Mouse (Mus musculus) CH12.LX (cell line): Measurements from ENCODE around the gene P2ry10b. TPM values are rescaled to one million over a fixed set of nuclear protein-coding genes. Genes with fewer than 3 reads are reported as not detected.

Experiments
- DNase-seq: peaks from one replicate; pipeline ENCODE4 v3.0.0-alpha.2; 2013; ENCODE audit errors: extremely low read depth
- H3K27ac ChIP-seq: 2 replicates; pipeline ENCODE4 v1.5.1; 2012; ENCODE audit warnings: low read depth, mild to moderate bottlenecking, control low read depth, moderate library complexity; ENCODE audit not compliant: insufficient read depth
- H3K27me3 ChIP-seq: replicated peaks from 2 replicates; pipeline ENCODE3; 2012; ENCODE audit warnings: inconsistent platforms
- H3K36me3 ChIP-seq, 2 experiments: replicated peaks in 1 of 2; 2 replicates each; pipeline versions ENCODE3 to v1.6.1; 2012; ENCODE audit warnings: inconsistent platforms in 1 of 2, low read length in 1 of 2, mild to moderate bottlenecking in 1 of 2, mixed read lengths in 1 of 2, moderate library complexity in 1 of 2; ENCODE audit not compliant: control insufficient read depth in 1 of 2, insufficient read depth in 1 of 2
- H3K4me1 ChIP-seq, 2 experiments: 2 replicates each; pipeline ENCODE4 v1.6.1; 2012; ENCODE audit warnings: inconsistent platforms in 1 of 2, moderate library complexity in 1 of 2; ENCODE audit not compliant: insufficient read depth in 2 of 2, control insufficient read depth in 1 of 2
- H3K4me2 ChIP-seq: 2 replicates; pipeline ENCODE4 v1.6.1; 2012; ENCODE audit warnings: low read depth, mild to moderate bottlenecking, control low read depth; ENCODE audit not compliant: poor library complexity, insufficient read depth, severe bottlenecking
- H3K4me3 ChIP-seq, 3 experiments: fragments of 150-350 bp in 1 of 3; sonication (generic) in 1 of 3; replicated peaks in 1 of 3; 2 replicates each; pipeline versions ENCODE3 to v1.5.1; 2011 to 2012; ENCODE audit warnings: low read depth in 2 of 3, low read length in 2 of 3, mild to moderate bottlenecking in 2 of 3, moderate library complexity in 2 of 3, control low read depth in 1 of 3, improper control_type of control experiment in 1 of 3, inconsistent platforms in 1 of 3, mixed read lengths in 1 of 3; ENCODE audit not compliant: poor library complexity in 1 of 3
- H3K79me2 ChIP-seq: replicated peaks from 2 replicates; pipeline ENCODE4 v1.6.1; 2012; ENCODE audit warnings: mild to moderate bottlenecking, moderate library complexity; ENCODE audit not compliant: control insufficient read depth, poor library complexity, insufficient read depth, severe bottlenecking; ENCODE audit errors: extremely low read depth
- H3K9ac ChIP-seq: 2 replicates; pipeline ENCODE4 v1.6.1; 2012; ENCODE audit warnings: low read depth, mild to moderate bottlenecking, control low read depth, moderate library complexity; ENCODE audit not compliant: insufficient read depth
- H3K9me3 ChIP-seq: replicated peaks from 2 replicates; pipeline ENCODE3; 2012; ENCODE audit warnings: low read length, inconsistent platforms, mixed read lengths
- BHLHE40 ChIP-seq: IDR thresholded peaks from 2 replicates; pipeline ENCODE4 v1.6.1; 2011; ENCODE audit warnings: mild to moderate bottlenecking, low read depth, low read length, improper control_type of control experiment
- CTCF ChIP-seq, 2 experiments: IDR thresholded peaks in 1 of 2; conservative IDR thresholded peaks in 1 of 2; 2 replicates each; pipeline ENCODE4 v1.5.1; 2011 to 2012; ENCODE audit warnings: low read depth in 2 of 2, low read length in 2 of 2, improper control_type of control experiment in 1 of 2, inconsistent platforms in 1 of 2, mild to moderate bottlenecking in 1 of 2, moderate library complexity in 1 of 2
- EP300 ChIP-seq: IDR thresholded peaks from 2 replicates; pipeline ENCODE4 v1.6.1; 2011; ENCODE audit warnings: low read length, improper control_type of control experiment
- KAT2A ChIP-seq: IDR thresholded peaks from 2 replicates; pipeline ENCODE4 v1.6.1; 2012; ENCODE audit warnings: low read length, improper control_type of control experiment, inconsistent platforms; ENCODE audit not compliant: insufficient replicate concordance
- MAFK ChIP-seq: IDR thresholded peaks from 2 replicates; pipeline ENCODE4 v1.6.1; 2011; ENCODE audit warnings: low read length, improper control_type of control experiment; ENCODE audit not compliant: insufficient replicate concordance
- MAZ ChIP-seq: IDR thresholded peaks from 2 replicates; pipeline ENCODE4 v1.6.1; 2012; ENCODE audit warnings: low read depth, mild to moderate bottlenecking, inconsistent platforms, low read length, improper control_type of control experiment, moderate library complexity
- MYC ChIP-seq: IDR thresholded peaks from 2 replicates; pipeline ENCODE4 v1.6.1; 2011; ENCODE audit warnings: low read depth, mild to moderate bottlenecking, improper control_type of control experiment, low read length
- NRF1 ChIP-seq: IDR thresholded peaks from 2 replicates; pipeline ENCODE4 v1.6.1; 2014; ENCODE audit warnings: low read depth, mild to moderate bottlenecking, inconsistent platforms, low read length, improper control_type of control experiment, moderate library complexity
- POLR2A ChIP-seq: IDR thresholded peaks from 2 replicates; pipeline ENCODE4 v1.6.1; 2011; ENCODE audit warnings: low read depth, mild to moderate bottlenecking, improper control_type of control experiment, low read length
- POLR2AphosphoS2 ChIP-seq: IDR thresholded peaks from 2 replicates; pipeline ENCODE4 v1.6.1; 2011; ENCODE audit warnings: low read depth, low read length, improper control_type of control experiment
- RAD21 ChIP-seq: IDR thresholded peaks from 2 replicates; pipeline ENCODE4 v1.6.1; 2011; ENCODE audit warnings: low read depth, mild to moderate bottlenecking, low read length, improper control_type of control experiment, moderate library complexity
- SMC3 ChIP-seq: IDR thresholded peaks from 2 replicates; pipeline ENCODE4 v1.6.1; 2011; ENCODE audit warnings: low read depth, low read length, improper control_type of control experiment
- TCF12 ChIP-seq: IDR thresholded peaks from 2 replicates; pipeline ENCODE4 v1.6.1; 2014; ENCODE audit warnings: low read depth, mild to moderate bottlenecking, inconsistent platforms, low read length, improper control_type of control experiment
- ZC3H11A ChIP-seq: IDR thresholded peaks from 2 replicates; pipeline ENCODE4 v1.6.1; 2012; ENCODE audit warnings: low read depth, mild to moderate bottlenecking, inconsistent platforms, low read length, improper control_type of control experiment
- ZNF384 ChIP-seq: IDR thresholded peaks from 2 replicates; pipeline ENCODE4 v1.6.1; 2012; ENCODE audit warnings: low read depth, low read length, improper control_type of control experiment, inconsistent platforms
- dilution Hi-C: fragments of 300-500 bp; cut with MboI; formaldehyde crosslinking; loops from 2 replicates; pipeline ENCODE4 v1.14.3; 2020; ENCODE audit warnings: low sequenced_read_pairs; ENCODE audit not compliant: extremely low pct_unique_long_range_greater_than_20kb, extremely low pct_ligation_motif_present
- in situ Hi-C: fragments of 300-500 bp; cut with MboI; formaldehyde crosslinking; loops from 3 replicates; pipeline ENCODE4 v1.14.3; 2019; ENCODE audit warnings: low sequenced_read_pairs, low pct_ligation_motif_present, low pct_unique_long_range_greater_than_20kb, mixed read lengths
- polyA plus RNA-seq: library from polyadenylated mRNA; unstranded; fragments of >175 nt; gene quantifications from 2 replicates; pipeline ENCODE4 v1.2.1, GENCODE M21; 2012; ENCODE audit warnings: low read depth; ENCODE audit not compliant: insufficient read length
- total RNA-seq, 2 experiments: library from RNA; depleted of rRNA; stranded (reverse); fragments of 300-350 nt in 1 of 2; fragments of >200 nt in 1 of 2; gene quantifications; 2 replicates each; pipeline ENCODE4 v1.2.3; 2012 to 2014

Gene P2ry10b
- total and polyA plus RNA-seq, 3 experiments, result 1.2 to 2.7 (median 1.3) TPM

DNA sequence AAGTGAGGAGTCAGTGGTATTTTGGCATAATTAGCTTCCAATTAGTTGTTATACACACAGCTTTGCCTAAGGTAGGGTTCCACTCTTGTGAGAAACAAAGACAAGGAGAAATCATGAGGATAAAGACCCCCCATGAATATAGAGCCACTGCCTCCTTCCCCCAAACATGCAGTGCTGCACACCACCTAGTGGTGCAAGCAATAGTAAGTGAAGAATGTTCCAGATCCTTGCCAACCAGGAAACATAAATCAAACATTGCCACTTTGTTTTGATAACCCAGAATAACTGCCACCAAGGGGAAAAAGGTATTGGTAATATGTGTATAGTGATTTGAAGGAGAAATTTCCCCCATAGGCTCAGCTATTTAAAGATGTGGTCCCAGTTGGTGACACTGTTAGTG lies 11.8 kb downstream of the P2ry10b start:
- no peak overlapping the region; the same call in 1 of the 2 replicates for H3K4me2 ChIP-seq
- H3K79me2 ChIP-seq, result no peaks in the 10 kb centered on the region
- H3K9me3 ChIP-seq, result no peaks in the 10 kb centered on the region
- no peaks in the 10 kb centered on the region for H3K27me3 ChIP-seq
- TF ChIP-seq POLR2A, result no peak
- no peak for TF ChIP-seq MYC
- TF ChIP-seq RAD21, result peak; percentile 60
- TF ChIP-seq MAZ, result no peak
- TF ChIP-seq SMC3, result peak; percentile 53
- TF ChIP-seq BHLHE40, result no peak
- no peak for TF ChIP-seq EP300
- no peak for TF ChIP-seq KAT2A
- peak in 1 of 2 experiments; percentile 62; a peak in 2 of 4 replicates for TF ChIP-seq CTCF (conservative IDR thresholded peaks at IDR 0.05 in 1 of 2, IDR thresholded peaks at IDR 0.05 in 1 of 2; ENCODE audit: low read depth in 2 of 2, low read length in 2 of 2)
- H3K9ac ChIP-seq, result no peak overlapping the region
- no peak overlapping the region for H3K4me3 ChIP-seq
- in situ Hi-C loops, result loop anchor here (25.0 kb wide), 3 partner anchors 148 to 348 kb away; no protein-coding TSS in a partner anchor
- no peak for DNase-seq
- no peaks in the 10 kb centered on the region for H3K36me3 ChIP-seq
- no peaks in the 10 kb centered on the region for H3K4me1 ChIP-seq
- dilution Hi-C loops, result no loop called here
- no peak overlapping the region for H3K27ac ChIP-seq

DNA sequence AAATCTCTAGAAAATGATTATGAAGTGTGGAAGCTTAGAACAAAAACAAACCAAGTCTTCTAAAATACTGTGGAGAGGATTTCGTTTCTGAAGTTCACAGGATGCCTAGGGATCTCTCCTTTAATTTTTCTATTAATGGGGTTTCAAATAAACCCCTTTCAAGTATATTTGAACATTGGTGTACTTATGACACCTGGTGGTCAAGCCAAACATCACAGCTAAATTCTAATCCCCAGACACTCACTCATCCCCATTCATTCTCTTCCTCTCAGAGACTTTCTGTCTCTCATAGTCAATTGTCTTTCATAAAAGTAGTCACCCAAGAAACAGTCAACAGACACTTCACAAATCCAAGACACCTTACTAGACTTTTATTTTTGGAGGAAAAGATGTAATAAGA lies 19.6 kb downstream of the P2ry10b start:
- no peaks in the 10 kb centered on the region for H3K4me1 ChIP-seq
- no peak overlapping the region for H3K4me2 ChIP-seq
- no peak overlapping the region for H3K4me3 ChIP-seq
- no peak for DNase-seq
- no peaks in the 10 kb centered on the region for H3K79me2 ChIP-seq
- no peaks in the 10 kb centered on the region for H3K9me3 ChIP-seq
- H3K9ac ChIP-seq, result no peak overlapping the region
- dilution Hi-C loops, result no loop called here
- in situ Hi-C loops, result loop anchor here (25.0 kb wide), 3 partner anchors 156 to 356 kb away; no protein-coding TSS in a partner anchor
- H3K27me3 ChIP-seq, result no peaks in the 10 kb centered on the region
- no peaks in the 10 kb centered on the region for H3K36me3 ChIP-seq
- TF ChIP-seq ZC3H11A, result peak; percentile 12
- no peak for TF ChIP-seq EP300
- TF ChIP-seq CTCF (conservative IDR thresholded peaks at IDR 0.05 in 1 of 2, IDR thresholded peaks at IDR 0.05 in 1 of 2; ENCODE audit: low read depth in 2 of 2, low read length in 2 of 2), result peak in 1 of 2 experiments; percentile 69; a peak in 2 of 4 replicates
- TF ChIP-seq ZNF384, result no peak
- TF ChIP-seq RAD21, result peak; percentile 75
- TF ChIP-seq SMC3, result peak; percentile 71
- no peak overlapping the region for H3K27ac ChIP-seq

DNA sequence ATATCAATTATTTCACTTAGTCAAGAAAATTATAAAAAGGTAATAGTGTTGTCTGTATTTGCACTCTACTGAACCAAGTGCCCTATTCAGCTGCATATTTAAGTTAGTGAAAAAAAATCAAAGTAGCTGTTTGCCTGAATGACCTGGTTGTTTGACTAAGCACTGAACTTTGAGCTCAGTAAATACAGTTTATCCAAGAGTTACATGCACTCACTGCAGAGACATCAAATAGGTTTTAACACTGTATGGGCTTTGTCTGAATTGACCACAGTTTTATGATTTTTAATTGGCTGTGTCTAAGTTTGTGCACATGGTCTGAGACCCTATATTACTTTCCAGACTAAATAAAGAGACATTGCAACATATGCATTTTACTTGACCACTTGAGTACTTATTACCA lies 20.4 kb downstream of the P2ry10b start:
- no peaks in the 10 kb centered on the region for H3K36me3 ChIP-seq
- no peak overlapping the region for H3K4me3 ChIP-seq
- no peaks in the 10 kb centered on the region for H3K79me2 ChIP-seq
- no peak overlapping the region for H3K27ac ChIP-seq
- DNase-seq, result no peak
- no peak overlapping the region for H3K4me2 ChIP-seq
- in situ Hi-C loops (loop anchor here (25.0 kb wide), 3 partner anchors 157 to 357 kb away; no protein-coding TSS in a partner anchor), dilution Hi-C loops (no loop called here)
- H3K4me1 ChIP-seq, result no peaks in the 10 kb centered on the region
- no peaks in the 10 kb centered on the region for H3K27me3 ChIP-seq
- H3K9me3 ChIP-seq, result no peaks in the 10 kb centered on the region
- H3K9ac ChIP-seq, result no peak overlapping the region
- TF ChIP-seq ZC3H11A (no peak), CTCF (conservative IDR thresholded peaks at IDR 0.05 in 1 of 2, IDR thresholded peaks at IDR 0.05 in 1 of 2; ENCODE audit: low read depth in 2 of 2, low read length in 2 of 2) (no peak), NRF1 (no peak), TCF12 (no peak), RAD21 (no peak), MAFK (no peak), ZNF384 (no peak), MAZ (no peak), POLR2AphosphoS2 (no peak), BHLHE40 (no peak)
